8 mouse cellular contexts compared by ENCODE assay signal in genomic region chr2:129592459-129593140, GRCm38 (mm10). TPM values are rescaled to one million over a fixed set of nuclear protein-coding genes. Genes with fewer than 3 reads are reported as not detected.
DNase-seq lines count a peak whose midpoint lies in the region; ATAC-seq lines count a peak whose summit lies in the region.

TSS of gene Sirpa (plus strand) at chr2:129592835.

- H3K9ac ChIP-seq in forebrain, embryonic 11.5 days (ENCODE audit: low read length) = peak within 1 kb of the TSS; percentile 80
- H3K9ac ChIP-seq in heart, embryonic 13.5 days = peak within 1 kb of the TSS; percentile 92
- peak within 1 kb of the TSS; percentile 71 for H3K9ac ChIP-seq in liver, embryonic 11.5 days (ENCODE audit: low read depth, low read length)
- peak within 1 kb of the TSS; percentile 81 for H3K9ac ChIP-seq in stomach, embryonic 14.5 days (replicated peaks; ENCODE audit: low read depth, low read length)

- H3K4me3 ChIP-seq in forebrain, embryonic 11.5 days (ENCODE audit: low read depth, low read length) = peak within 1 kb of the TSS; percentile 66
- H3K4me3 ChIP-seq in heart, embryonic 13.5 days = peak within 1 kb of the TSS; percentile 85
- peak within 1 kb of the TSS; percentile 67 for H3K4me3 ChIP-seq in liver, embryonic 11.5 days (ENCODE audit: low read depth, low read length)
- peak within 1 kb of the TSS; percentile 73 for H3K4me3 ChIP-seq in stomach, embryonic 14.5 days (ENCODE audit: low read depth, low read length)

- peak; percentile 88 for ATAC-seq in forebrain, embryonic 11.5 days (replicated peaks; ENCODE audit: low FRiP score)
- ATAC-seq in heart, embryonic 13.5 days (ENCODE audit: extremely low read depth, insufficient number of reproducible peaks, low FRiP score, low TSS enrichment) = peak; percentile 71
- ATAC-seq in liver, embryonic 11.5 days (replicated peaks; ENCODE audit: low FRiP score) = peak; percentile 64
- peak; percentile 80 for ATAC-seq in stomach, embryonic 14.5 days (ENCODE audit: insufficient number of reproducible peaks, insufficient read depth, low FRiP score, low read depth)

- WGBS in forebrain, embryonic 11.5 days = under 1% methylated on average over 34 of the region's 43 CpGs
- WGBS in heart, embryonic 13.5 days = 1% methylated on average over 42 of the region's 43 CpGs
- under 1% methylated on average over 43 of the region's 43 CpGs for WGBS in liver, embryonic 11.5 days
- under 1% methylated on average over 38 of the region's 43 CpGs for WGBS in stomach, embryonic 14.5 days

- no peaks in the 10 kb centered on the region for H3K9me3 ChIP-seq in forebrain, embryonic 11.5 days (ENCODE audit: control insufficient read depth, low read length)
- no peaks in the 10 kb centered on the region for H3K9me3 ChIP-seq in heart, embryonic 13.5 days
- no peaks in the 10 kb centered on the region for H3K9me3 ChIP-seq in liver, embryonic 11.5 days (ENCODE audit: control insufficient read depth, low read length)
- no peaks in the 10 kb centered on the region for H3K9me3 ChIP-seq in stomach, embryonic 14.5 days (ENCODE audit: control insufficient read depth, low read depth, low read length)

- peak within 1 kb of the TSS; percentile 55 for H3K27ac ChIP-seq in forebrain, embryonic 11.5 days (ENCODE audit: low read depth, low read length)
- H3K27ac ChIP-seq in heart, embryonic 13.5 days (replicated peaks) = peak within 1 kb of the TSS; percentile 96
- peak within 1 kb of the TSS; percentile 80 for H3K27ac ChIP-seq in liver, embryonic 11.5 days (ENCODE audit: low read depth, low read length)
- peak within 1 kb of the TSS; percentile 90 for H3K27ac ChIP-seq in stomach, embryonic 14.5 days (ENCODE audit: low read length)

- DNase-seq in layer of hippocampus, adult 11-12 months (ENCODE audit: low spot score) = peak; percentile 85
- DNase-seq in layer of hippocampus, adult 9-10 months (ENCODE audit: low spot score) = no peak
- peak; percentile 86 for DNase-seq in forebrain, embryonic 11.5 days (ENCODE audit: low spot score)
- peak; percentile 88 for DNase-seq in kidney, postnatal 10 days
- DNase-seq in liver, embryonic 11.5 days (ENCODE audit: low spot score) = peak; percentile 80
- DNase-seq in monocyte, adult 2 months (ENCODE audit: low read depth in 1 of 2, low spot score in 2 of 2) = peak; percentile 72 to 88

- H3K4me2 ChIP-seq in forebrain, embryonic 11.5 days (ENCODE audit: low read depth, low read length, severe bottlenecking) = peak within 1 kb of the TSS; percentile 87
- H3K4me2 ChIP-seq in heart, embryonic 13.5 days = peak within 1 kb of the TSS; percentile 90
- H3K4me2 ChIP-seq in liver, embryonic 11.5 days = peak within 1 kb of the TSS; percentile 77
- peak within 1 kb of the TSS; percentile 85 for H3K4me2 ChIP-seq in stomach, embryonic 14.5 days (replicated peaks; ENCODE audit: low read depth, low read length)

- H3K27me3 ChIP-seq in forebrain, embryonic 11.5 days (ENCODE audit: control insufficient read depth, insufficient read depth, low read length) = no peaks in the 10 kb centered on the region
- H3K27me3 ChIP-seq in heart, embryonic 13.5 days (replicated peaks) = no peaks in the 10 kb centered on the region
- H3K27me3 ChIP-seq in liver, embryonic 11.5 days (replicated peaks; ENCODE audit: control insufficient read depth, insufficient read depth, low read length) = peaks cover 12% of the 10 kb centered on the region
- no peaks in the 10 kb centered on the region for H3K27me3 ChIP-seq in stomach, embryonic 14.5 days (ENCODE audit: control insufficient read depth, insufficient read depth, low read length)

- H3K36me3 ChIP-seq in forebrain, embryonic 11.5 days (ENCODE audit: control insufficient read depth, insufficient read depth, low read length) = no peaks in the 10 kb centered on the region
- H3K36me3 ChIP-seq in heart, embryonic 13.5 days = no peaks in the 10 kb centered on the region
- no peaks in the 10 kb centered on the region for H3K36me3 ChIP-seq in liver, embryonic 11.5 days (ENCODE audit: control insufficient read depth, insufficient read depth, low read length)
- H3K36me3 ChIP-seq in stomach, embryonic 14.5 days (ENCODE audit: control insufficient read depth, insufficient read depth, low read length) = no peaks in the 10 kb centered on the region

- H3K4me1 ChIP-seq in forebrain, embryonic 11.5 days (replicated peaks; ENCODE audit: control insufficient read depth, insufficient read depth, low read length) = peaks cover 20% of the 10 kb centered on the region; the same call in 1 of the 2 replicates
- H3K4me1 ChIP-seq in heart, embryonic 13.5 days = peaks cover 47% of the 10 kb centered on the region
- H3K4me1 ChIP-seq in liver, embryonic 11.5 days (replicated peaks; ENCODE audit: control insufficient read depth, insufficient read depth, low read length) = peaks cover 7% of the 10 kb centered on the region
- H3K4me1 ChIP-seq in stomach, embryonic 14.5 days (ENCODE audit: control insufficient read depth, insufficient read depth, low read length) = peaks cover 16% of the 10 kb centered on the region; the same call in 1 of the 2 replicates

RNA-seq across cellular contexts. Expression of gene Sirpa, which starts in this region (rescaled TPM):
- 18.7 and 22.5 TPM in 2 replicates for polyA plus RNA-seq in forebrain, embryonic 11.5 days (2014; fragmentation: Nextera tagmentation; extraction: Ambion mirVana)
- polyA plus RNA-seq in heart, embryonic 13.5 days (2015; fragmentation: Nextera tagmentation; extraction: Ambion mirVana) = 14.4 and 17.6 TPM in 2 replicates
- polyA plus RNA-seq in liver, embryonic 11.5 days (2014; fragmentation: Nextera tagmentation; extraction: Ambion mirVana) = 26.8 and 29.6 TPM in 2 replicates
- polyA plus RNA-seq in stomach, embryonic 14.5 days (2014; fragmentation: Nextera tagmentation; extraction: Ambion mirVana) = 27.4 and 30.2 TPM in 2 replicates
